Mouse (Mus musculus): ENCODE results near the gene Polr1a.

The Polr1a gene

DNA sequence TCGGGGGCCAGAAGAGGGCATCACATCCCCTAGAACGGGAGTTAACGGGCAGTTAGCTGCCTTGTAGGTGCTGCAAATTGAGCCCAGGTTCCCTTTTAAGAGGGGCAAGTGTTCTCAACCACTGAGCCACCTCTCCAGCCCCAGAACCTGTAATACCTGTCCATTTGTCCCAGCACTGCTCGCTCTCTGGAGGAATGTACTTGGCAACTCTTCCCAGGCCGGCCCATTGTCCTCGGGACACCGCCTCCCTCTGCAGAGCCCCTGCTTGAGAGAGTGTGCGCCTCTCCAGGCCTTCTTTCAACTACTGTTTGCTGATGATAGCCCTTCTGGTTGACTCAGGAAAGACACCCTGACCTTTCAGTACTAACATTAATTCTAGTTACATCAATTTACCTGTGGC lies 37.3 kb downstream of the Polr1a start:
- intact Hi-C loops (cut with DNase I) = no loop called here

DNA sequence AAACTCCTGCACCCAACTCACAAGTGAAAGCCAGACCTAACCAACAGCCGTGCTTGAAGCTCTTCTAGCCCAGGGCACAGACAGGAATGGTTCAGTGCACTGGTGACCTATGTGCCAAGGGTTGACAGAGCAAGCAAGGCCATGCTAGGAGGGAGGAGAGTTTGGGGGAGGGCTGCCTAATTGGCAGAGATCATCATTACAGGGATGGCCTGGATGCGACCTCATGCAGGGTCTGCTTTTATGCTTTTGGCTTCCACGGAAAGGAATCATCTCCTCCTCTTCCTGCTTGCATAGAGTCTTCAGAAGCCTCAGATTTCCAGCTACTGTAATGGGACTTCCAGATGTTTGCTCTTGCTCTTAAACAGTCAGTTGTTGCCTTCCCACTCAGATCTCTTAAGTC lies 40.9 kb downstream of the Polr1a start:
- intact Hi-C loops (cut with DNase I) = no loop called here

DNA sequence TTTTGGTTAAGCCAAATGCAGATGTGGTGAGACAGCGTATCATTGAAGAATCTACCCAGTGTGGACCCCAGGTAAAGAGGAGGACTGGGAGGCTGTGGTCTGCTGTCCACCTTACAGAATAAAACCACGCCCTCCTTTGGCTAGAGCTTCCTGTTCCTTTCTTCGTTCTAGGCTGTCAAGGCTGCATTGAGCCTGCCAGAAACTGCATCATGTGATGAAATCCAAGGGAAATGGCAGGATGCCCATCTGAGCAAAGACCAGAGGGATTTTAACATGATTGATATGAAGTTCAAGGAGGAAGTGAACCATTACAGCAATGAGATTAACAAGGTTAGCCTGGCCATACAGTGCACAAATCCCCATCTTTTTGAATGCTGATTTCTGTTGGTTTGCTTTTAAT lies 41.7 kb downstream of the Polr1a start:
- intact Hi-C loops (cut with DNase I) = no loop called here

- intact Hi-C loops (cut with DNase I) = no loop called here
Observed at GRCm38 (mm10) chr6:71951192-71951591, 42.3 kb downstream of the Polr1a start.

- intact Hi-C loops (cut with DNase I) = no loop called here
Observed at GRCm38 (mm10) chr6:71962119-71962518, 53.3 kb downstream of the Polr1a start.

- intact Hi-C loops (cut with DNase I) = no loop called here
Observed at GRCm38 (mm10) chr6:71962706-71963105, 53.9 kb downstream of the Polr1a start.

DNA sequence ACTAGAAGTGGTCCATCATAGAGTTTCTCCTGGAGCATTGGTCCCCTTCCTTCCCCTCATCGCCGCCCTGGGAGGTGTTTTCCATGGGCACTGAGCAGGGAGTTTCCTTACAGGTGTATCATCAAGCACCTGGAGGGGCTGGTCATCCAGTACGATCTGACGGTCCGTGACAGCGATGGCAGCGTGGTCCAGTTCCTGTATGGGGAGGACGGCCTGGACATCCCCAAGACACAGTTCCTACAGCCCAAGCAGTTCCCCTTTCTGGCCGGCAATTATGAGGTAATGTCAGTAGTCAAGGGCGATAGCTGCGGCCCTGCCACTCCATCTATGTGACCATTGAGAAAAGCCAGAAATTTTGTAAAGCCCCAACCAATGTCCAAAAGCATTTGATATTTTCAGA lies 54.7 kb downstream of the Polr1a start:
- intact Hi-C loops (cut with DNase I) = no loop called here

GRCm38 (mm10) chr6:71966683-71967303 lies 57.9 kb downstream of the Polr1a start:
- intact Hi-C loops (cut with DNase I) = no loop called here

- intact Hi-C loops (cut with DNase I) = no loop called here
Observed at GRCm38 (mm10) chr6:71967847-71968246, 59.0 kb downstream of the Polr1a start.

DNA sequence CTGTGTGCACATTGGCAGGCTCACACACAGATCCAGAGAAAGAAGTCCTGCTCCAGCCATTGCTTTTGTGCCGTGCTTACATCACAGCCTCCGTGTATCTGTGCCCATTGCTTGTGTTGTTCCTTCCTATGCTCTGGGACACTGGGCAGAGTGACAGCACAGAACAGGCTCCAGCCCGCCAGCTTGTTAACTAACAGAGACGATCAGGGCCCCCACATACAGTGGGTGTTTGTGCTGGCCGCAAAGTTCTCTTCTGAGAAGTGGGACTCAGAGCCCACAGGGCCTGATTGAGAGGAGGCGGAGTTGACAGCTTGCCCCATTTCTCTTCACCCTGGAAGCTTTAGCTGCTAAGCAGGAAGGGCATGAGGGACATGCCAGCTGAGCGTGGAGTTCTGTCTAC lies 60.6 kb downstream of the Polr1a start:
- intact Hi-C loops (cut with DNase I) = no loop called here

- intact Hi-C loops (cut with DNase I) = no loop called here
Observed at GRCm38 (mm10) chr6:71970154-71970553, 61.3 kb downstream of the Polr1a start.

GRCm38 (mm10) chr6:71976592-71976991 lies 67.7 kb downstream of the Polr1a start:
- intact Hi-C loops (cut with DNase I) = no loop called here

GRCm38 (mm10) chr6:71980165-71980564 lies 71.3 kb downstream of the Polr1a start:
- intact Hi-C loops (cut with DNase I) = no loop called here

DNA sequence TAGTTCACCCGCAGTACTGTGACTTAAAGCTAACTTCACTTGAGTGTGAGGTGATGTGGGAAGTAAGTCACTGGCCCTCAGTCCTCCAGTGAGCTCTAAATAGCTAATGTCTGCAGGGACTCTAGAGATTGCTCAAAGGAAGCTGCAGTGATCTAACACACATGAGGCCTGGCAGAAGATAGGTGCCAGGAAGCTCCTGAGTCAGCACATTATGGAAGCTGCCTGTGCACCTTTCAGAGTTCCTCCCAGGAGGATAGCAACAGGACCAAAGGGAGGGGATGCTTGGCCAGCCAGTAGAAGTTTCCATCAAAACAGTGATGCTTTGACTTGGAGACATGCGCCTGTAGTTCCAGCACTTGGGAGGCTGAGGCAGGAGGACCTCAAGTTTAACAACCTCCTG lies 71.7 kb downstream of the Polr1a start:
- intact Hi-C loops (cut with DNase I) = no loop called here

GRCm38 (mm10) chr6:71981450-71981849 lies 72.6 kb downstream of the Polr1a start:
- intact Hi-C loops (cut with DNase I) = no loop called here

- intact Hi-C loops (cut with DNase I) = no loop called here
Observed at GRCm38 (mm10) chr6:71985984-71986383, 77.1 kb downstream of the Polr1a start.

GRCm38 (mm10) chr6:71987546-71988248 lies 78.8 kb downstream of the Polr1a start:
- intact Hi-C loops (cut with DNase I) = no loop called here

- intact Hi-C loops (cut with DNase I) = loop anchor here (5.0 kb wide), 1 partner anchor 108 kb away; the partner anchor contains the start of gene St3gal5
Observed at GRCm38 (mm10) chr6:71989647-71990351, 80.9 kb downstream of the Polr1a start.

DNA sequence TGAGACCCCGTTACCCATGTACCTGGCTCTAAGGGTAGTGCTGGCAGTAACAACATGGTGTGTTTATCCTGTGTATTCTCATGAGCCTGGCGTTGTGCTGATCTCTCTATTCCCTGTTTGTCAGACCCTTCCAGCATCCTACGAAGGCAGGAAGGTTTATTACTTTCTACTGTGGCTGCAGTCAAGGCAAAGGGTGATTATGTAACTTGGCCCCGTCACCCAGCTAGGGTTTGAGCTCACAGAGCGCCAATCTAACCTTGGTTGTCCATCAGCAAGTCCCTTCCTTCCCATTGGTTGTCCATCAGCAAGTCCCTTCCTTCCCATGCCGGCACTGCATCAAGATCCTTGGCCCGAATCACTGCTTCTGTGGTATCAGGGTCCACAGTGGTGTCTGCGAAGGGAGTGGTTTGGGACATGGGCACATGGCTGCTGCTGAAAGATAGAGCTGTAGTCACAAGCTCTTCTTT lies 81.6 kb downstream of the Polr1a start:
- intact Hi-C loops (cut with DNase I) = loop anchor here (5.0 kb wide), 1 partner anchor 107 kb away; the partner anchor contains the start of gene St3gal5

DNA sequence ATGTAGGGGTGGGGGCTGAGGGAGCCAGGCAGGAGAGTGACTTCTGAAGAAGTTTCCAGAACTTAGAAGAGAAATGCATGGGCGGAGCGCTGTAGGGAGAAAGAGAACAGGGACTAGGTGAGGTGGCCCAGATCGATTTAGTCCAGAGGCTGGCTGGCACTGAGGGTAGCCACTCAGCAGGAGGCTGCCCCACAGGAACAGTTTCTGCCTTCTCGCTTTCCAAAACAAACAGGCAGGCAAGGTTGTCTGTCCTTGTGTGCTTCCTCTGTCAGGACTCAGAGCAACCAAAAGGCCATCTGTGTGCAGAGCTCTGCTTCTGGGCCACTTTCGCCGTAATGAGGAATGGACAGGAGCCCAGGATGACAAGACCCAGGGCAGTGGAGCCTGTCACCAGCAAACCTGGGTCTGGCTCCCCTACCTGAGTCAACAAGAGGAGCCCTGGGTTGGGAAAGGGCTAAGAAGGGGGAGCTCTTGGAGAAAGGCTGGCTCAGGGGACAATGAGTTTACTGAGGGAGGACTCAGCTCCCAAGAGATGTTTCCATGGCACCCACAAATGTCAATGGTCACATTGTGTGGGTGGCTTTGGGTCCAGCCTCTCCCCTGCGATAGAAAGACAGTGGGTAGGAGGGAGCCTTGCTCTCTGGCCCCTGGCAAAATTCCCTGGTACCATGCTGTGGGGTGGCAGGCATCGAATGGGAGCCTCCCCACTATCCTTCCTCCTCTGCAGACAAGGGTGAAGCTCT lies 82.5 kb downstream of the Polr1a start:
- intact Hi-C loops (cut with DNase I) = loop anchor here (5.0 kb wide), 1 partner anchor 106 kb away; the partner anchor contains the start of gene St3gal5

- intact Hi-C loops (cut with DNase I) = loop anchor here (5.0 kb wide), 1 partner anchor 105 kb away; the partner anchor contains the start of gene St3gal5
Observed at GRCm38 (mm10) chr6:71991933-71992325, 83.1 kb downstream of the Polr1a start.

All from adrenal gland (tissue).